Mouse (Mus musculus) embryo, embryonic 11 days (tissue): ENCODE measurements at regions not wholly inside any gene's neighbourhood (a gene's known extent, or its start where the extent isn't known, plus 50 kb on each side); places are given as distances from the start of the nearest gene placed in this dataset.

Experiments used
- DNase-seq: peaks from one replicate; pipeline ENCODE4 v3.0.0-alpha.2; 2015

GRCm38 (mm10) chr13:105503657-105504056 is 60.2 kb downstream of the Htr1a start:
- DNase-seq = no peak

GRCm38 (mm10) chr13:105537981-105538680 is 94.7 kb downstream of the Htr1a start:
- DNase-seq = peak; percentile 19

DNA sequence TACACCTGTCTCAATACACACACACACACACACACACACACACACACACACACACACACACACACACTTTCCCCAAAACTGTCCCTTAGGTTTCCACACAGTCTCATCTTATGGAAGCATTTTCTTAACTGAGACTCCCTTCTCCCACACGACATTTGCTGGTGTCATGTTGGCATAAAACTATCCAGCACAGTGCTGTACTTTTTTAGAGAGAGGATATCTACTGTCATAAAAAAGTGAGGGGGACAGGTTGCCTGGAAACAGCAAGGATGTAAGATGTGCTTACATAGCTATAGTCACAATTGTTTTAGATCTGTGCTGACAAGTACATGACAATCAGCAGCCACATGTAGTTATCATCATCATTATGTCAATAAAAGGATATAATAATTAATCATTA is 129.8 kb downstream of the Htr1a start:
- no peak for DNase-seq

DNA sequence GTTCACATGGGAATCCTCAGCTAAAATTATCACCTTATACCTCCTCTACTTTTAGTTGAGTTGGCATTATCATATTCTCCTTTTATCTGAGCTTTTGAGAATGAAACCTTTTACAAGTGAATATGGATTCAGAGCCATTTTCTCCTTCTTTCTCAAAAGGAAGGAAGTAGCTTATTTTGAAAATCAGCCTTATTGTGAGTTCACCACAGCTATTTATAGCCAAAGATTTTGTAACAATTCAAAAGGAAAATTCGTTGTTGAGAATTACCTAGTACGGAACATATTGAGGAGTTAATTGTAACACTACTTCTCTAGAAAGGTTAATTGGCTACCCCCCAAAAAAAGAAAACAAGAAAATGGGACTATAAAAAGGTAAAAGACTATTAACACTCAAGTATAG is 163.0 kb downstream of the Htr1a start:
- no peak for DNase-seq

GRCm38 (mm10) chr13:105619308-105619707 is 175.9 kb downstream of the Htr1a start:
- DNase-seq = no peak

DNA sequence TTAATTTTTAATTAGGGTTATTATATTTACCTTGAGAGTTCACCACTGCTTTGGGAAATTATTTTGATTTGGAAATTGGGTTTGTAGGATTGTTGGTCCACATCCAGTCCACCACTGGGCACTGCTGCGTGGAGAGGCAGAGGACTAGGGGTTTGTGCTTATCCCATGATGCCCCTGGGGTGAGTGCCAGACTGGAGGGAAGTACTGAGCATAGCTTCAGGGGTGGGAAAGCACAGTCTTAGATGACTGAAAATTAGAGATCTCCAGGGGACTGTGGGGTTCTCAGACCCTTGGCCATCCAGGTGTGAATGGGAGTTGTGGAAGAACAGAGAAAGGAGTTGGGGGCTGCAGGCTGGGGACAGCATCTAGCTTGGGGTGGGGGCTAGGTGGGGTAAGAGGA is 177.4 kb downstream of the Htr1a start:
- no peak for DNase-seq

GRCm38 (mm10) chr13:105628618-105629017 is 185.2 kb downstream of the Htr1a start:
- no peak for DNase-seq

GRCm38 (mm10) chr13:105648617-105649016 is 205.2 kb downstream of the Htr1a start:
- no peak for DNase-seq
